Comparison of ENCODE assay signal across 8 mouse cellular contexts in the genomic region with DNA sequence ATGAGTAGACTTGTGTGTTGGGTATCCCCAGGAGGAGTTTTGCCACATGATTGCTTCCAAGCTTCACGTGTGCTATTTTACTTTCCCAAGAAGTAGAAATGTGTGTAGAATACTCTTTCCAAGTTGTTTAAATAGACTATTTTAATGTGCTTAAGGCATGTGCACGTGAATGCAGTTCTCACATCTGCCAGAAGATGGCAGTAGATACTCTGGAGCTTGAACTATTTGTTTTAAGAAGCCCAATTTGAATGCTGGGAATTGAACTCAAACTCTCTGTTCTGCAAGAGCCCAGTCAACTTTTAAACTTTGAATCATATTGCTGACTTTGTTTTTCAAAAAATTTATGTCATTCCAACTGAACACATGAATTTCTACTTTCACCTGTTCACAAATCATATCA.
DNase-seq lines count a peak whose midpoint lies in the region.

No protein-coding gene starts in this region.

- intact Hi-C loops in left cerebral cortex, postnatal 10 days (cut with DNase I), result no loop called here
- intact Hi-C loops in left cerebral cortex, postnatal 14 days (cut with DNase I), result no loop called here

- peak; percentile 28 for DNase-seq in adrenal gland, adult 2 months
- DNase-seq in adrenal gland, postnatal 4 days (ENCODE audit: low spot score in 2 of 2), result no peak
- DNase-seq in left cerebral cortex, adult 11 months (ENCODE audit: low spot score), result peak; percentile 3
- DNase-seq in left cerebral cortex, postnatal 10 days (ENCODE audit: extremely low spot score in 1 of 2, low spot score in 2 of 2), result no peak
- peak; percentile 16 for DNase-seq in Muller cell, postnatal 12 days (ENCODE audit: inconsistent ontology term)
- peak; percentile 81 for DNase-seq in embryo, embryonic 10.5 days (ENCODE audit: low spot score)
- peak; percentile 5 to 17 for DNase-seq in left cerebral cortex, postnatal 14 days (ENCODE audit: low spot score in 2 of 2)
- DNase-seq in telencephalon, adult 2 months (ENCODE audit: low read depth, low spot score), result peak; percentile 9

Comparison
In these comparisons a context has a peak if more than half of its experiments do, and no peak if none do; other contexts are left out.
1. DNase-seq: peak in adrenal gland, adult 2 months (single experiment), left cerebral cortex, adult 11 months (single experiment), Muller cell, postnatal 12 days (single experiment), embryo, embryonic 10.5 days (single experiment), left cerebral cortex, postnatal 14 days (2 of 2) and telencephalon, adult 2 months (single experiment); none in adrenal gland, postnatal 4 days (0 of 2) and left cerebral cortex, postnatal 10 days (0 of 2).